Mouse (Mus musculus) heart, adult 18-20 months (tissue): ENCODE results near the gene Stim1. TPM values are rescaled to one million over a fixed set of nuclear protein-coding genes. Genes with fewer than 3 reads are reported as not detected.

Source experiments
- DNase-seq, 2 experiments: peaks; one replicate each; pipeline ENCODE4 v3.0.0; 2021 to 2022; ENCODE audit warnings: mixed read lengths in 1 of 2
- long read RNA-seq, 2 experiments: library from polyadenylated mRNA; stranded (forward); transcript quantifications; one replicate each; pipeline ENCODE4 v2.0.0; 2021
- total RNA-seq, 2 experiments: library from RNA; stranded (reverse); gene quantifications; 2 replicates each; pipeline ENCODE4 v1.2.3; 2021

Gene Stim1
- 10 to 100 TPM; 20.7 to 25.8 TPM for total RNA-seq
- long read RNA-seq, experiment 1, partial matches to known transcripts = 1 of 7 reads
- long read RNA-seq, experiment 1, other reads (novel, unspliced or antisense) = 5 of 7 reads
- long read RNA-seq, experiment 2, full-length matches to known transcripts = 3 of 5 reads
- long read RNA-seq, experiment 2, partial matches to known transcripts = 0 of 5 reads
- long read RNA-seq, experiment 2, other reads (novel, unspliced or antisense) = 2 of 5 reads

DNA sequence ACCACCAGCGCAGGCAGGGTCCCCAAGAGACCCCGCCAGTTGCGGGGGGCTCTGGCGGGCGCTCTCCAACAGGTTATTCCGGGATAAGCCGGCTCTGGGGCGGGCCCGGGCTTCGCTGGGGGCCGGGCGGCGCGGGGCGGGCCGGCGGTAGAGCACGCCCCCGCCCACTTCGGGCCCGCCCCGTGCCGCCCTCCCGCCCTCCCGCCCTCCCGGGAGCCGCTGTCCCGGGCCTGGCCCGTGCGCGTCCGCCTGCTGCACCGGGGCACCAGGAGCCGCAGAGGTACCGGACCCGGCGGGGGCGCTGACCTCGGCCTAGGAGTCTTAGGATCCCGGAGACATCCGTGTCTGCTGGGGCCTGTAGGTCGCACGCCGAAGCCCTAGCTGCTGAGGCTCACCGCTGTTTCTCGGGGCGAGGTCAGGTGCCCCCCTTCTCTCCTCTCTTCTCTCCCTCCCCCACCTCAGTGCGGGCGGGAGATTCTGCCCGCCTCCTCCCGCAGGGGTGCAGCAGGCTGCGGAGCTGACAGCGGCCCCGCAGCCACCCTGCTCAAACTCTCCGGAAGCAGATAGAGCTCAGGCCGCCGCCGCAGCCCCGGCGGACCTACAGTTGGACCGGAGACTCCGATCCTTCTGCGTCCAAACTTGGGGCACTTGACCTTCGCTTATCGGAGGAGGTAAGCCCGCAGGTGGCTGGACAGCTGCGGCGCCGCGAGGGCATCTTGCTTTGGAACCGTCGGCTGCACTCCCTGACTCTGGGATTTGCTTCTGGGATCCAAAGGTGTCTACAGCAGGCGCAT, at the start of gene Stim1:
Stim1 (plus strand) TSS at position 206 of the 794 bp plus-strand sequence.
- no peak for DNase-seq

DNA sequence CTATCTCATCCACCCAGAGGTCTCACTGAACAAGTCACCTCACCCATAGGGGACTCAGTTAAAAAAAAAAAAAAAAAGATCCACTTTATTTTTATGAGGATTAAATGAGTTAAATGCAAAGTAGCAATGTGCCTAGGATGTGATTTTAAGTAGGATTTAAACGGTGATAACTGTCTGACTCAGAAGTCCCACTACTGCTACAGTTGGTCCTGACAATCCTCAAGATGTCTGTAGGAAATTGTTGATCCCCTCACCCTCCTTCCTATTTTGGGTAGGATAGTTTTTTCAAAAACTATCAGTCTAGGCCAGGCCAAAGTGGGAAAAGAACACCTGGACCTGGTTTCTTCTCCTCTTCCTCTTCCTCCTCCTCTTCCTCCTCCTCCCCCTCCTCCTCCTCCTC, 45.7 kb upstream of the Stim1 start:
- no peak for DNase-seq

DNA sequence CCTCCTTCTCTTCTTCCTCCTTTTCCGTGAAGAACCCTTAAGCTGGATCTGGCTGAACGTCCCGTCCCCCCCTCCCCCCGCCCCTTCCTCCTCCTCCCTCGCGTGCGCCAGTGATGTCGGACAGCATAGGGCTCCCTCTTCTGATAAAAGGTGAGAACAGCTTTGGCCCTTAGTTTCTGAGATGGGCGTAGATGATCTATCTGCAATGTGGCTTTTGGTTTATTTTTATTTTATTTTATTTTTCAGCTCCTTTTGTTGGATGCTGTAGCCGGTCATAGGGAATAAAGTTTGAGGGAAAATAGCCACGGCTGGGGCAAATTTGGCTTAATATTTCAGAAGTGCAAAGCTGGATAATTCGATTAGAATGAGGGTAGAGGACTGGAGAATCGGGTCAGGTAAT, 45.3 kb upstream of the Stim1 start:
- peak; percentile 62 to 68 for DNase-seq

DNA sequence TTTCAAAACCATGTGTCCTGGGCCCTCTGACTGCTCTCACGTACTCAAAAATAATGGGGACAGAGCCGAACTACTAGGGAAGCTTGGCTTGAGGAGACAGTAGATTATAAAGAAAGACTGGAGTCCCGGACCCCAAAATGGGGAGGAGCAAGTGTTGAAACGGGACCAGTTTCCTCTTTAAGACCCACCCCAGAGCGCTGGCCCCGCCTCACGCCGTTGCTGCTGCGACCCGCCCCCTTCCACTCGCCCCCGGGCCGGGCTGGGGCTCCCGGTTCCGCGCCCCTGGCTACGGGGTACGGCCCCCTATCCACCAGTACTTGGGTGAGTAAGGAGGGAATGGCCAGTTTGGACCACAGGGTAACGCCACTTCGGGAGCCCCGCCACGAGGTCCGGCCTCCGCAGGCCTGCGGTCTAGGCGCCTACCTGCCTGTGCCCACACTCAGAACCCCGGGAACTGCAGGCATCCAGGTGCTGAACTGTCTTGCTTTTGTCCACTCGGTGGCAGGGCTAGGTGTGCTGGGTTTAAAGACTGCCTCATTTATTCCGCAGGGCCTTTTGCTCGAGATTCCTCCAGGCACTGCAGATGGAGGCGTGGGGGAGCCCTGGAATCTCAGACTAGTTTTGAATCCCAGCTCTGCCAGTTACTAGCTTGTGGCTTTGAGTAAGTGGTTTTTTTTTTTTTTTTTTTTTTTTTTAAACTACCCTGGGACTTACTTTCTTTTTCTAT, 44.6 kb upstream of the Stim1 start:
- peak; percentile 84 to 86 for DNase-seq

DNA sequence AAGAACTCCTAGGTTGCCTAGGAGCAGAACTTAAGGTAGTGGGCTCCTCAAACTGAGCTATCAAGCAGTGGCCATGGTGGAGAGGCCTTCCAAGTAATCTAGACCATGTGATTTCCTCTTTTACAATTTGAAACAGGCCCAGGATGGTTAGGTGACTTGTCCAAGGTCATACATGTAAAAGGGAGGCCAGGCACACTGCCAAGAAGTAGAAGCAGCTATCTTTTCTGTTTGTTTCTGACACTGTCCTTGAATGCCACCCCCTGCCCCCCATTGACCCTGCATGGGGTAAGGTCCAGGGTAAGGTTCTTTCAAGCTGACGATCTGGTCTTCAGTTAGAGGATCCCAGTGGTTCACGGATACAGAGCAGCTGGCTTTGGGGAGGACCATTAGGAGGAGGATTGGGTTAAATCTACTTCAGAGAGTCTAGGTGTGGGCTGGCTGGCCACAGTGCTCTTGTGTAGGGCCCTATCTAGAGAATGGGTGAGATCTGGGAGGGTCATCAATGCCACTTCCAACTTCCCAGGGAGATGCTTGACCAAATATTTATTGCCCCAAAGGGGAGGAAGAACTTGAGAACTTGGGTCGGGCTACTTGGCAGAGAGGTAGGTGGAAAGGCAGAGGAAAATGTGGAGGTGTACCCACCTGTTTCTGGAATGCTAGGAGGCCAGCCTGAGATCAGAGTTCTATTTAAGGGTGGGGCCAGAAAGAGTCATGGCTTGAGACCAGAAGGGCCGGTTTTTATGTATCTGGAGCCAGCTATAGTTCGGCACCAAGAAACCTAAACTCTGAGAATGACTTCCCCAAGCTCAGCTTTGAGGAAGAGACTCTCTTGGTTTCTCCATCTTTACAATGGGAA, 43.5 kb upstream of the Stim1 start:
- DNase-seq = no peak

DNA sequence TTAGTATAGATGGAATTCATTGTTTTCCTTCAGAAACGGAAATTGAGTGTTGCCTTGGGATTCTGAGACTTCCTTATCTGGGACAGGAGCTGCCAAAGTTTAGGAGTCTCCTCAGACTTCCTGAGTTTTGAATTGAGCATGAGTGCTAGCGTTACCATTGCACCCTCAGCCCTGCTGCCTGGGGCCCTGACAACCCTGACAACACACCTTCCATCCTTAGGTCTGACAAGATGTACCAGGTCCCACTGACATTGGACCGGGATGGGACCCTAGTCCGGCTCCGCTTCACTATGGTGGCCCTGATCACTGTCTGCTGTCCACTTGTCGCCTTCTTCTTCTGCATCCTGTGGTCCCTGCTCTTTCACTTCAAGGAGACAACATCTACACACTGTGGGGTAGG, 41.6 kb upstream of the Stim1 start:
- no peak for DNase-seq

DNA sequence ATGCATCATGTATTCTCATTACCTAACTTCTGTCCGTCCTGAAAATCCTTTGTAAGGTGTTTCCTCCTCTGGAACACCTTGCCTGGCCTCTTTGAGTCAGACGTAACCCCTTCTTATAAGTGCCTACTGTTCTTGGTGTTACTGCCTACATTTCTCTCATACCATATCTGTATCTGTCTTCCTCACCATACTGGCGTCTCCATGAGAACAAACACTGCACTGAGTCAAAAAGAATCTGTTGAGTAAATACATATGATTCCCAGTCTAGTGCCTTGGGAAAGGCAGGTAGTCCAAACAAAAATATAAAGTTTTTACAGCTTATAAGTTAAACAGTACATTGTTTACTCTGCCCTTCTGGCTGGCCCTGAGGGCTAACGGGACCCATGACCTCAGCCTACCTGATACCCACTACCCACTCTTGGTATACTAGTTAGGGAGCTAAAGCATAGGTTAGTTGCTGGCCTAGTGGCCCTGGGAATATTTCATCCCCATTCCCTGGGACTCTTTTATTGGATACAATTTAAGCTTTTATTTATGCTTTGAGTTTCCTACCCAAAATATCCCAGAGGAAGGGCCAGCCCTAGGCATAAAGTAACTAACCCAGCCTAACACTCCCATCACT, 39.4 kb upstream of the Stim1 start:
- DNase-seq = no peak

DNA sequence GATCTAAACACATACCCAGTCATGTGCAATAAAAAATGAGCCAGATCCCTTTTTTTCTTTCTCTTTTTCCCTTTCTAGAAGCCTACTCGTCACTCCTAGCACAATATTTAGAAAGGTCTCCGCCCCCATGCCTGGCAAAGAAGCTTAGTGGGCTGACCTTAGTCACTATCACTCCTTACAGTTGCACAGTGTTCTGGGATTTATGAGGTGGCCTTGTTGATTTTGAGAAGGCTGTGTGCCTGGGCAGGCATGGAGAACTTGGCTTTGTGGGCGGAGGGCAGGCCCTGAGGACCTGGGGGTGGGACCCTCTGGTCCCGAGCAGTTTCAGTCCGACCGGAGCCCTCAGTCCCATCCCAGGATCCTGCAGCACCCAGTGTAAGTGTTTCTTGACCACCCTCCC, 37.8 kb upstream of the Stim1 start:
- DNase-seq = no peak

DNA sequence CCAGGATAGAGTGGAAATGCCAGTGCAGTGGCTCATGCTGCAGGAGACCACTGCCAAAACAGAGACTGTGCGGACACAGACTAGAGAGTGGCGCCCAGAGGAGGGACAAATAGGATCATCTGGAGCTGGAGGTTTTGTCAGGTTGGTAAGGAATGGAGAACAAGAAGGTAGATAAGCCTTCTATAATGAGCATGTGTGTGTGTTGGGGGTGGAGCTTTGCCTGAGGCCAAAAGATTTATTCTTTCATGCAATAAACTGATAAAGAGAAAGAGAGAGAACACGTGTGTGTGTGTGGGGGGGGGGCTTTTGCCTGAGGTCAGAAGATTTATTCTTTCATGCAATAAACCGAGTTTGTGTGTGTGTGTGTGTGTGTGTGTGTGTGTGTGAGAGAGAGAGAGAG, 34.5 kb upstream of the Stim1 start:
- DNase-seq = no peak

DNA sequence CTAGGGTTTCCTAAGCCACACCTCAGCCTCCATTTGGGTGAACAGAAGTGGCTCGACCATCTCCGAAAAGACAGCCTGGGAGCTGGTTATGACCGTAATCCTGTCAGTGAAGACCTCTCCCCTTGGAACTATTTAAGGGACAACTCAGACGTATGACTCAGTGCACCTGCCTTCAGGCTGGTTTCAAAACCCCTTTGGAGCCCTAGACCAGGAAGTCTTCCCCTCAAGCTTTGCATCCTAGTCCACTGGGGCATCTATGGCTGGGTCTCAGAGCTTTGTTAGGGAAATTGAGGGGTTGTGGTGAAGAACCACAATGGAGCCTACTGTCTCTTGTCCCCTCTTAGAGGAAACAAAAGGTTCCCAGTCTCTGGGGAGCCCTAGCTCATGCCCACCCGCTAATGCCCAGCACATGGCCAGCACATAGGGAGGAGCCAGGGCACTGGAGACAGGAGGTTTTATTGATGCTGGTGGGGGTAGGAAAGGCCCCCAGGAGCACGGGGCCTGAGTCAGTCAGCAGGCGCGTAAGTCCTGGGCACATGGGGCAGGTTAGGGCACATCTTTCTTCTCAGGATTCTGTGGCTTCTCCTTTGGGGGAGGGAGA, 28.8 kb upstream of the Stim1 start:
- DNase-seq = no peak

DNA sequence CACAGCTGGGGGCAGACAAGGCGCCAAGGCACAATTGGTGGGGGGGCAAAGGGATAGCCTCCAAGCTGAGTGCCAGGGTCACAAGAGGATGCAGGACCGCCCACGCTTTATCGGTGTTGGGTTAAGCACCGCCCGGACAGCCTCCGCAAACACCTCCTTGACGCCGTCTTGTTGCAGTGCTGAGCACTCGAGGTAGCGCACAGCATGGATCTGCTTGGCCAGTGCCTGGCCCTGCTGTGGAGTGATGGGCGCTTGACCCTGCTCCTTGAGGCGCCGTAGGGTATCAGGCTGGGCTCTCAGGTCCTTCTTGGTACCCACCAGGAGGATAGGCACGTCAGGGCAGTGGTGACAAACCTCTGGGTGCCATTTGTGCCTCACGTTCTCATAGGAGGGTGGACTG, 28.0 kb upstream of the Stim1 start:
- no peak for DNase-seq

DNA sequence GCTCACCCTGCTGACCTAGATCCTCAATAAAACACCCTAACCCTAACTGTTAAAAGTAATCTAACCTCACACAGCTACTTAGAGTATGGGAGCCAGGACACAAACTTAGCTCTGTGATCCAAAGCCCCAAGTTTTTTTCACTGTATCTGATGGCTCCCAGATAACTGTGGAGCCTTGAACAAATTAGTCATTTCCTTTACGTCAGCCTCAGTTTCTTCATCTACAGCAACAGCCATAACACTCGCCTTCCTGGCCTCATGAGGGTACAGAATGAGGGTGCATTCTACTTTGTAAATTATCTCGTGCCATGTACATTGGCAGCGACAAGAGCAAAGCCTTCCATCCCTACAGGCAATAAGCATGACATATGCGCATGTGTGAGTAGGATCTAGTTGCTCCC, 25.2 kb upstream of the Stim1 start:
- no peak for DNase-seq

DNA sequence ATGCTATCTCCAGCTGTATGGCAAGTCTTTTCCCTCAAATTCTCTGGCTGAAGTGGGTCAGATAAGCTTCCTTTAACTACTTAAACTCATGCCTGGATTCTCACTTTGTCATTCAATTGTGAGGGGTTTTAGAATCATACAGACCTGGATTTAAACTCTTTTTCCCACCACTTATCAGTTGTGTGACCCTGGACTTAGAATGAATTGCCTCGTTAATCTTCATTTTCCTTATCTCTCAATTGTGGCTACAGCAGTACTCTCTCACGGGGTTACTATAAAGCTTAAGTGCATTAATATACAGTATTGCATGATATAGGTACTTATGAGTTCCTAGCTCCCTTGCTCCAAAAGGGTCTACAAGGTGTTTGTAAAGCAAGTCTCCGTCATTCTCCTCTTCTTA, 24.7 kb upstream of the Stim1 start:
- no peak for DNase-seq

DNA sequence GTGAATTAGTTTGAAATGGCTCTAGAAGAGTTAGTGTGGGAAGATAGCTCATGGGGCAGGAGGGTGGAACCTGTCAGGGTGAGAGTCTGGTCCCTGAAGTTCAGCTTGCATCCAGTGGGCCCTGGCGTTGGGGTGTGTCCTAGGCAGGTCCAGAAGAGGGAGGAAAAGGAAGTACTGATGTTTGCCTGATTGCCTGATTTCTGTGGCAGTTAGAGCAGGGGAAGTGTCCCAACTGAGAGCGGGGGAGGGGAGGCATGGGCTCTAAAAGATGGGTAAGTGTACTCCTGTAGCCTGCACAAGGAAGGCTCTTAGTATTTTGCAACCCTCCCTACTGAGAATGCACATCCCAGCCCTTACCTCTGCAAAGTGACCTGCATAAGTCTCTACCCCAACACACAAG, 23.7 kb upstream of the Stim1 start:
- peak in 1 of 2 experiments; percentile 70 for DNase-seq

DNA sequence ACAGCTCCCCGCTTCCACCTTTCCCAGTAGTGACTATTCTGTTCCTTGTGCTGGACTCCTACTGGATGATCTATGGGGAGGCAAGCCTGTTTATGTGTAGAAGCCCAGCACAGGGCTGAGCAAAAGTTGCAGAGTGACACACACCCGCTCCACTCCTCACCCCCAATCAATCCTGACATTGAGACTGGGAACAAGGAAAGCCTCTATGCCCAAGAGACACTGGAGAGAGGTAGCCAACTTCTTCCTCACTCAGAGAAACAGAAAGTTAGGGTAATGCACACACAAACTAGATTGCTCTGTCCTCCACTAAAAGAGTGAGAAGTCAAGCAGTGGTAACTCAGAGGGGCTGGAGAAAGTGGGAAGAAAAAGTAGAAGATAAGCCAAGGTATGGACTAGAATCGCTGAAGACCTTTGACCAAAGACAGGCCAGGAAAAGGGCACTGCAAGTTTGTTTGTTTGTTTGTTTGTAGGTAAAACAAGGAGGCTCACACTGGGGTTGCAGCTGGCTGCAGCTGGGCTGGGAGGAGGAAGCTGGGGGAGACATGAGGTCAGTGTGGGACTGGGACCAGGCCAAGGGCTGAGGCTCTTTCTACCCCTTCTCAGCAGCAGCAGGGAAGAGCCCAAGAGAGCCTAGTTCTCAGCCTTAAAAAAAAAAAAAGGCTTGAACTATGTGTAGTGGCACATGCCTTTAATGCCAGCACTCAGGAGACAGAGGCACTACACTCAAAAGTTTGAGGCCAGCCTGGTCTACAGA, 22.6 kb upstream of the Stim1 start:
- DNase-seq = peak; percentile 77 to 85

DNA sequence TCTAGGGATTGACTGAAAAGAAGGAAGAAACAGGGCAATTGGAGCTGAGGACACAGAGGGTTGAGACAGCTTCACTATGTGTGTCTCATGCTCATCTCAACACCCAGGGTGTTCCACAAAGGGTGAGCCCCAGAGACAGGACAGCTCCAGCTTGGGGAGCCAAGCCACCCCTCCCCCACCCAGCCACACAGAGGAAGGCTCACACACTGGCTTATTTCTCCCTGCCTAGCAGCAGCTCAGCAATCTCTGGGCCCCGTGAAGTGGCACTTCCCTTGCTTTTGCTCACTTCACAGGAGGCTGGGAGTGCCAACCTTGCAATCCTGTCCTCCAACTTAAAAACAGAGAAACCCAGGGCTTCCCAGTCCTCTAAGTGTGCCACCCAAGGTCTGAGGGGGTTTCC, 21.8 kb upstream of the Stim1 start:
- DNase-seq = peak; percentile 54 to 63

DNA sequence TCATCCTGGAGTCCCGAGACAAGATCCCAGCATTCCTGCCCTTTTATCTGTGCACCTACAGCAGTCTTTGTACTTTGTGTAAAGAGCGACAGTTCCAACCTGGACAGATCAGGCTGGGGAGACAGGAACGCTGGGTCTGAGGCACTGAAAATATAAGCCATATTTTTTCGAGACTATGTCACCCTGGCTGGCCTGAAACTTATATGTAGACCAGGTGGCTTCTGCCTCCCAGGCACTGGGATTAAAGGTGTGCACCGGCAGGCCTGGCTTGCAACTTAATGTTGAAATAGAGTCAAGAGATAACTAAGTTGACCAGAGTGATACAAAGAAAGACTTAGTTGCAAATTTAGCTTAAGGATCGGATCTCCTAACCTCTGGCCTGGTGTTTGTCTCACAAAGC, 21.3 kb upstream of the Stim1 start:
- DNase-seq = no peak

DNA sequence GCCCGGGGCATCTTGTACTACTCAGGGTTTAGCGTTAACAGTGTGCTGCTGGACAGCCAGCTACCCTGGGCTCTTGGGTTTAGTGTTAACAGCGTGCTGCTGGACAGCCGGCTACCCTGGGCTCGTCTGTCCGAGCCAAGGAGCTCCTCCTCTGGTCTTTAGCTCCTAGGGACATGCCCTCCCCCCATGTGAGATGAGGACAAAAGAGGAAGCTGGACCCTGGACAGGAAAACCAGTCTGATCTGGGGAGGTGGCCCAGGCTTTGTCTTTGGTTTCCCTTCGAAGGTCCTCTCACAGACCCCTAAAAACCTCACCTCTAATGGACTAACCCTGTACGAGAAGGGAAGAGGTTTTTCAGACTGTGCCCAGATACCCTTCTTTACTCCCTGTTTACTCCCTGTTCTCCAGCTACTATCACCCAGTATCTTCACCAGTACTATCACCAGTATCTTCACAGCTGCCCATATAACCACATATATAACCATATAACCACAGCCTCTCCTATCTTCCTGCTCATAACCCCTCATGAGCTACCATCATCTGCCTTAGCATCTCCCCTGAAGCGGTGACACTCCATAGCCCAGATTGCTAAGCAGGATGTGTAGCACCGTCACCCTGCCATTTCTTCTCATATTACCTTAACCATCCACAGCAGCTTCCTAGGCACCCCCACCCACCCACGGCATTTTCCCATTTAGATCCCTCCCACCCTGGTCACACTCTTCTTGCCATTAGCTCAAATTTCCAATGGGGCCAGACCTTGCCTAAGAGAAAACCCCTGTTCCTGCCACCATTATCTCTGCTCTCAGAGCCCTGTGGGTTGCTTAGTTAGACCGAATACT, 20.4 kb upstream of the Stim1 start:
- DNase-seq = peak in 1 of 2 experiments; percentile 68

DNA sequence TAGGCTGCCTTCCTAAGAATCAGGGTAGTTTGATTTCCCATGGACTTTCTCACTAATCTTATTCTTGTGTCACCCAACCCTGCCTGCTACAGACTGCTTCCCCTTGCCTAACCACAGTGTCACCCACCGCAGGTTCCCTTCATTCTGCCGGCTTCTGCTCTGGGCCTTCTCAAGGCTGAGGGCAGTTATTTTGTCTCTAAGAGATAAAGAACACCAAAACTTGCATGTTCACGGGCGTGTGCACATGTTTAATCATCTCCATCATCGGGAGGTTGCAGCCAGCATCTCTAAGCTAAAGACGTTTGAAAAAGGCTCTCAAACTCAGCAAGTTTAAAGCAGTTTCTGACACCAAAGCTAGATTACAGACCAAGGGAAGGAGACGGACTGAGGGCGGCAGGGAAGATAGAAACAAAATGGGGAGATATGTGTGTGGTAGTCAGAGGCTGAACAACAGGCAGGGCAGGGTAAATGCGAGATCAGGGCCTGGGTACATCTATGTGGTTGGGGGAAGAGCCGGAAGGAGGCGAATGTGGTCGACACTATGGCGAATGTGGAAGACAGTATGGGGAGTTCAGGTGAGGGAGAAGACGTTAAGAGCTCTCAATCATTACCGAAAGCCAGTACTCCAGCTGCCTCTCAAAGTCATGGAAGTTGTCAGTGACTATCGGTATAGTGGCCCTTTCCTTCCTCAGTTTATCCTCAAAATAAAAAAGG, 18.8 kb upstream of the Stim1 start:
- no peak for DNase-seq
